Mouse (Mus musculus) heart, adult 2 months (tissue): ENCODE results near the gene Gpr152.

Experiments used
- CTCF ChIP-seq: fragments of 200-600 bp; IDR thresholded peaks from 2 replicates; pipeline ENCODE4 v1.8.1; 2022; ENCODE audit warnings: antibody characterized with exemption, mild to moderate bottlenecking, moderate library complexity
- POLR2A ChIP-seq: fragments of 200-500 bp; IDR thresholded peaks from 2 replicates; pipeline ENCODE4 v1.6.1; 2011; ENCODE audit warnings: mild to moderate bottlenecking, low read depth, low read length, control low read depth; ENCODE audit not compliant: insufficient read depth

DNA sequence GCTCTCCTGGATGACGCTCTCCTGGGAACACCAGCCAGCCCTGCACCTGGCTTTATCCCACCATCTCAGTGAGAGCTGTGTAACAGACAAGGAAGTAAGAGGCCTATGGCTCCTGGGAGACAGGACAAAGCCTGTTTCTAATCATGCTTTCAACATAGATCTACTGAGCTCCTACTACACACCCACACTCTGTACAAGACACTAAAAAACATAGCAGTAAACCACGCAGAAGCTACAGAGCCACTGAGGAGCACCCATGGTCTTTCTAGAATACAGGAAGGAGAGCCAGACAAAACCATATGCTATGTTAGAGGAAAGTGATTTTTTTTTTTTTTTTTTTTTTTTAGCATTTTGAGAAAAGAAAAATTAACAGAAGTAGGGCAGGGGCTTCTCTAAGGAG, 21.2 kb upstream of the Gpr152 start:
- TF ChIP-seq POLR2A (no peak), CTCF (no peak)
